In genomic region chr8:11557768-11558629, GRCm38 (mm10) we compare ENCODE assay signal across 8 mouse cellular contexts. TPM values are rescaled to one million over a fixed set of nuclear protein-coding genes. Genes with fewer than 3 reads are reported as not detected.
DNase-seq lines count a peak whose midpoint lies in the region; ATAC-seq lines count a peak whose summit lies in the region.

No protein-coding gene starts in this region.

- peak; percentile 97 for DNase-seq in adipocyte (ENCODE audit: low spot score)
- DNase-seq in embryo, embryonic 10 days (ENCODE audit: low spot score), result peak; percentile 98
- DNase-seq in gastrocnemius, postnatal 10 days, result peak; percentile 92
- peak; percentile 99 for DNase-seq in induced T-regulatory cell, adult 2 months (ENCODE audit: low read depth)
- peak; percentile 92 to 97 for DNase-seq in left cerebral cortex, adult 9 months (ENCODE audit: low spot score in 2 of 2)
- DNase-seq in right cerebral cortex, postnatal 14 days, result peak; percentile 94
- peak; percentile 92 to 97 for DNase-seq in urinary bladder, postnatal 36 days (ENCODE audit: low spot score in 2 of 2)

- peak; percentile 61 for ATAC-seq in megakaryocyte progenitor cell, adult 5-6 weeks (replicated peaks; ENCODE audit: poor library complexity)

RNA-seq across cellular contexts. Expression of gene Ing1, which starts 2.6 kb away (rescaled TPM):
- total RNA-seq in gastrocnemius, postnatal 10 days (2021), result 10 to 100 TPM; 26.5 to 29.0 TPM
- total RNA-seq in megakaryocyte progenitor cell, adult 5-6 weeks (2015), result 30.3 and 31.5 TPM in 2 replicates
- total RNA-seq in megakaryocyte progenitor cell, adult 5-6 weeks (2017), result 41.7 and 52.5 TPM in 2 replicates

RNA-seq across cellular contexts. Expression of gene Cars2, which starts 7.4 kb away (rescaled TPM):
- 10 to 100 TPM; 14.4 to 18.1 TPM for total RNA-seq in gastrocnemius, postnatal 10 days (2021)
- 27.6 and 32.8 TPM in 2 replicates for total RNA-seq in megakaryocyte progenitor cell, adult 5-6 weeks (2015)
- total RNA-seq in megakaryocyte progenitor cell, adult 5-6 weeks (2017), result 39.6 and 41.2 TPM in 2 replicates

Comparison
In these comparisons a context has a peak if more than half of its experiments do, and no peak if none do; other contexts are left out.
1. Peak in every context shown above with its lines: DNase-seq and ATAC-seq.